ENCODE assay signal across 21 mouse cellular contexts in the genomic region with DNA sequence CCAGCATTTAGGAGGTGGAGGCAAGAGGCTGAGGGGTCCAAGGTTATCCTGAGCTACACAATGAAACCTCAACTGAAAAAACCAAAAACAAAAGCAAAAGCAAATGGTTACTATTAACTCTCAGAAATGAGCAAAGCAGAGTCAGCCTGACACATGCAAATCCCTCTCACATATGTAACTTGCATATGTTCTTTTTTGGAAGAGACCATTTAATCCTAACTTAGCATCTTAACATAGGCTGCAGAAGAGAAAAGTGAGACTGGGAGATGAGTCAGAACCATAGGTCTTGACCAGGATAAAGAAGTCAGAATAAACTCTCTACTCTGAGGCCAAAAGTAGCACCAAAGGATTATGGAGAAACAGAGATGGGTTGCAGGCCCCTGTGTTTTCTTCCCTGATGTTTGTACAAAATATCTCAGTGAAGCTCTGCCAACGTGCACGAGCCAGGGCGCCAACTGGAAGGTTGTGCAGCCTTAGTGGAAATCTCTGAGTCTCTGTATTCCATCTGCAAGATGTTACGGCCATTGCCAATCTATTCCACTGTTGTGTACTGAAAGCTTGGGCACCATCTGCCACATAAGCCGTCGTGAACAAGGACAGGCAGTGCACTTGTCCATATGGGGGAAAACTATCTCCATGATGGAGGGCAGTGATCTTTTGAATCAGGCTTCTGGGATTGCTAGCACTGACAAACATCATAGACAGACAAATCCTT. TPM values are rescaled to one million over a fixed set of nuclear protein-coding genes. Genes with fewer than 3 reads are reported as not detected.
DNase-seq lines count a peak whose midpoint lies in the region; ATAC-seq and TF ChIP-seq lines count a peak whose summit lies in the region.
"Had no signal": no experiment of that assay in that cellular context is flagged by ENCODE, and none has a peak within 500 bp of the region (broad histone marks: within the 10 kb centered on the region; RNA-seq: fewer than 3 reads in every experiment).

No protein-coding gene starts in this region.

- TF ChIP-seq CTCF in forebrain, postnatal 0 days (IDR thresholded peaks at IDR 0.05; ENCODE audit: low read depth) = no peak

- no peak overlapping the region for H3K4me3 ChIP-seq in forebrain, embryonic 14.5 days (ENCODE audit: low read depth, low read length)
- no peak overlapping the region for H3K4me3 ChIP-seq in forebrain, embryonic 12.5 days (replicated peaks)
- H3K4me3 ChIP-seq in forebrain, postnatal 0 days (ENCODE audit: low read depth, low read length) = no peak overlapping the region
- H3K4me3 ChIP-seq: embryonic facial prominence, embryonic 15.5 days; heart, embryonic 10.5 days; hindbrain, embryonic 12.5 days; limb, embryonic 10.5 days; midbrain, embryonic 12.5 days had no signal

- H3K4me1 ChIP-seq in forebrain, embryonic 14.5 days (ENCODE audit: control insufficient read depth, insufficient read depth, low read length) = no peaks in the 10 kb centered on the region
- no peaks in the 10 kb centered on the region for H3K4me1 ChIP-seq in forebrain, embryonic 12.5 days
- H3K4me1 ChIP-seq in forebrain, postnatal 0 days (ENCODE audit: insufficient read depth) = no peaks in the 10 kb centered on the region
- H3K4me1 ChIP-seq: embryonic facial prominence, embryonic 15.5 days; heart, embryonic 10.5 days; hindbrain, embryonic 12.5 days; limb, embryonic 10.5 days; midbrain, embryonic 12.5 days had no signal

- ATAC-seq in forebrain, embryonic 14.5 days = peak; percentile 65; the same call in 1 of the 2 replicates
- ATAC-seq in forebrain, embryonic 12.5 days (ENCODE audit: low FRiP score) = no peak
- peak; percentile 92 for ATAC-seq in forebrain, postnatal 0 days
- no peak for ATAC-seq in granulocyte monocyte progenitor cell, adult 5-6 weeks (replicated peaks; ENCODE audit: poor library complexity, severe bottlenecking)
- ATAC-seq: activated CD4-positive, CD25-positive, alpha-beta regulatory T cell, adult 4 months; intestine, postnatal 0 days; Patski had no signal

- WGBS in forebrain, embryonic 14.5 days = 74% methylated on average over 6 of the region's 6 CpGs
- WGBS in forebrain, embryonic 12.5 days = 87% methylated on average over 6 of the region's 6 CpGs
- 55% methylated on average over 6 of the region's 6 CpGs for WGBS in forebrain, postnatal 0 days

- no peak overlapping the region for H3K4me2 ChIP-seq in forebrain, embryonic 14.5 days (ENCODE audit: low read length)
- no peak overlapping the region for H3K4me2 ChIP-seq in forebrain, embryonic 12.5 days
- H3K4me2 ChIP-seq in forebrain, postnatal 0 days (ENCODE audit: low read depth) = no peak overlapping the region
- H3K4me2 ChIP-seq: embryonic facial prominence, embryonic 15.5 days; hindbrain, embryonic 12.5 days; liver, embryonic 11.5 days; lung, embryonic 14.5 days; midbrain, embryonic 12.5 days had no signal

- peak; percentile 61 for DNase-seq in forebrain, embryonic 14.5 days (ENCODE audit: low spot score)
- peak; percentile 8 for DNase-seq in right cerebral cortex, adult 18-20 months
- DNase-seq in right cerebral cortex, postnatal 14 days = no peak
- peak; percentile 78 for DNase-seq in forebrain, postnatal 0 days
- peak; percentile 12 to 15 for DNase-seq in layer of hippocampus, postnatal 36 days
- DNase-seq: adrenal gland, postnatal 14 days; gastrocnemius, postnatal 25 days; heart, postnatal 10 days; lung, embryonic 14.5 days; lung, postnatal 4 days had no signal

- H3K9ac ChIP-seq in forebrain, embryonic 14.5 days (ENCODE audit: low read length) = no peak overlapping the region
- H3K9ac ChIP-seq in forebrain, embryonic 12.5 days = no peak overlapping the region
- no peak overlapping the region for H3K9ac ChIP-seq in forebrain, postnatal 0 days
- H3K9ac ChIP-seq: embryonic facial prominence, embryonic 15.5 days; hindbrain, embryonic 12.5 days; lung, embryonic 14.5 days; midbrain, embryonic 12.5 days had no signal

- H3K9me3 ChIP-seq in forebrain, embryonic 14.5 days (replicated peaks; ENCODE audit: control insufficient read depth, low read length) = no peaks in the 10 kb centered on the region
- H3K9me3 ChIP-seq in forebrain, embryonic 12.5 days = no peaks in the 10 kb centered on the region
- H3K9me3 ChIP-seq in forebrain, postnatal 0 days (ENCODE audit: low read length) = no peaks in the 10 kb centered on the region; the same call in 1 of the 2 replicates
- H3K9me3 ChIP-seq: embryonic facial prominence, embryonic 15.5 days; heart, embryonic 10.5 days; hindbrain, embryonic 12.5 days; limb, embryonic 10.5 days had no signal

- no peak overlapping the region for H3K27ac ChIP-seq in forebrain, embryonic 14.5 days (ENCODE audit: low read depth, low read length)
- H3K27ac ChIP-seq in forebrain, embryonic 12.5 days = no peak overlapping the region
- peak overlapping the region; percentile 57 for H3K27ac ChIP-seq in forebrain, postnatal 0 days (ENCODE audit: low read depth, low read length)
- H3K27ac ChIP-seq: embryonic facial prominence, embryonic 15.5 days; heart, embryonic 10.5 days; hindbrain, embryonic 12.5 days; limb, embryonic 10.5 days; midbrain, embryonic 12.5 days had no signal

- H3K27me3 ChIP-seq in forebrain, embryonic 14.5 days (replicated peaks; ENCODE audit: control insufficient read depth, insufficient read depth, low read length) = no peaks in the 10 kb centered on the region
- no peaks in the 10 kb centered on the region for H3K27me3 ChIP-seq in forebrain, embryonic 12.5 days
- no peaks in the 10 kb centered on the region for H3K27me3 ChIP-seq in forebrain, postnatal 0 days (ENCODE audit: insufficient read depth, low read length)
- H3K27me3 ChIP-seq: embryonic facial prominence, embryonic 15.5 days; hindbrain, embryonic 12.5 days; midbrain, embryonic 12.5 days had no signal

- no peaks in the 10 kb centered on the region for H3K36me3 ChIP-seq in forebrain, embryonic 14.5 days (ENCODE audit: control insufficient read depth, insufficient read depth, low read length)
- no peaks in the 10 kb centered on the region for H3K36me3 ChIP-seq in forebrain, embryonic 12.5 days (replicated peaks)
- H3K36me3 ChIP-seq in forebrain, postnatal 0 days (ENCODE audit: insufficient read depth) = no peaks in the 10 kb centered on the region
- H3K36me3 ChIP-seq: embryonic facial prominence, embryonic 15.5 days; heart, embryonic 10.5 days; hindbrain, embryonic 12.5 days; limb, embryonic 10.5 days; midbrain, embryonic 12.5 days had no signal

RNA-seq across cellular contexts. Expression of a gene that starts 59.2 kb away (rescaled TPM):
- polyA plus RNA-seq in forebrain, embryonic 14.5 days (2014; fragmentation: Nextera tagmentation; extraction: Ambion mirVana) = 5.8 and 6.8 TPM in 2 replicates
- polyA plus RNA-seq in forebrain, embryonic 12.5 days (2016; fragmentation: Nextera tagmentation; extraction: Ambion mirVana) = 2.7 and 2.9 TPM in 2 replicates
- total RNA-seq in forebrain, postnatal 0 days (2014; rRNA removed) = 8.9 and 9.6 TPM in 2 replicates
- 5.2 and 5.7 TPM in 2 replicates for polyA plus RNA-seq in forebrain, postnatal 0 days (2015; fragmentation: Nextera tagmentation; extraction: Ambion mirVana)
- total RNA-seq in layer of hippocampus, postnatal 36 days (2021) = 10 to 100 TPM; 65.9 to 68.1 TPM
- total RNA-seq in granulocyte monocyte progenitor cell, adult 5-6 weeks (2014; fragmentation: Nextera tagmentation) = 0.17 and 0.96 TPM in 2 replicates
- total RNA-seq in granulocyte monocyte progenitor cell, adult 5-6 weeks (2017) = 0.56 TPM in 1 of 2 replicates, not detected in the other

Comparison
In these comparisons a context has a peak if more than half of its experiments do, and no peak if none do; other contexts are left out.
1. ATAC-seq: peak in forebrain, embryonic 14.5 days (single experiment) and forebrain, postnatal 0 days (single experiment); none in forebrain, embryonic 12.5 days (single experiment) and granulocyte monocyte progenitor cell, adult 5-6 weeks (single experiment).